Mouse (Mus musculus): ENCODE data around the gene Rbfox1.

Gene Rbfox1

GRCm38 (mm10) chr16:6686076-6686757 lies 801.1 kb downstream of the Rbfox1 start:
- no peak for DNase-seq (ENCODE audit: low spot score)

- no peak for DNase-seq (ENCODE audit: low spot score)
Measured at GRCm38 (mm10) chr16:6704847-6705246, 819.7 kb downstream of the Rbfox1 start.

- no peak for DNase-seq (ENCODE audit: low spot score)
Measured at GRCm38 (mm10) chr16:6712341-6712740, 827.2 kb downstream of the Rbfox1 start.

DNA sequence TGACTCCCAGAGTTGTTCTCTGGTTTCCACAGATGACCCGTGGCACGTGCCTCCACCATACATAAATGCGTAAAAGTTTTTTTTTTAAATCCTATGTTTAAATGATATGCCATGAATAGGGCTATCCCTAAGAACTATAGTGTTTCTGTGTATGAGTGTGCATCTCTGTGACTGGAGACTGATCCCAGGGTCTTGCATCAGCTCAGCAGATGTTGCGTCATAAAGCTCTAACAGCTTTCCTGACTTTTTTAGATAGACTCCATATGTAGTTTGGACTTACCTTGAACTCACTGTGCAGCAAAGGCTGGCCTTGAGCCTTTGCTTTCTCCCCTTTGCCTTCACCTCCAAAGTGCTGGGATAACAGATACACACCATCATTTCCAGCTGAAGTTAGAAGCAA lies 830.1 kb downstream of the Rbfox1 start:
- no peak for DNase-seq (ENCODE audit: low spot score)

DNA sequence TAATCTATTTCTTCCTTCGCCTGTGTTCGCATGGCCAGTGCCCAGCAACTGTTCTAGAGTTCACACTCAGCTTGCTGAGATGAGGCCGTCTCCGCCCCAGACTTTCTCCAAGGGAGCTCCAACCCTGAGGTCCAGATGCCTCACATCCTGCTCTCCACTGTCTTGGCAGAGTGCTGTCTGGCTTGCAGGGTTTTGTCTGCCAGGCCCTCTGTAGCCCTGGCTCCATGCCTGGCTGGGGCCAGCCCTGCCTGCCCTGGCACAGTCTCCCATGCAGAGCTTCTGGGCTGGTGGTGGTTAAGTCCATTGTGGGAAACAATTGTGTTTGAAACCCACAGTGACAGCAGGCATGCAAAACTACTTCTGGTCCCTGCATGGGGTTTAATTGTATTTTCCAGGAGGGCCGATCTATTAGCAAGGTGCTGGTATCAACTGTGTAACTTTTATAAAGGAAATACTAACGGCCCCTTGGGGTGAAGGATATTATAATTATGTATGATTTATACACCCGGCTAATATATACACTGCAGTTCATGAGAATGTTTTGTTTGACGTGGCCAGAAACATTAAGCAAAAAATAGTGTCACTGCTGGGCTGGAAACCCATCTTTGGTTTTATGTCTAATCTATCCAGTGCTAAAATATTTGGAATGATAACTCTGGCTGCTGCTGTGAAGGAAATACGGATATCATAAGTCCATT lies 831.2 kb downstream of the Rbfox1 start:
- DNase-seq (ENCODE audit: low spot score), result no peak

GRCm38 (mm10) chr16:6719027-6719426 lies 833.9 kb downstream of the Rbfox1 start:
- no peak for DNase-seq (ENCODE audit: low spot score)

- DNase-seq (ENCODE audit: low spot score), result no peak
Measured at GRCm38 (mm10) chr16:6732646-6733045, 847.5 kb downstream of the Rbfox1 start.

DNA sequence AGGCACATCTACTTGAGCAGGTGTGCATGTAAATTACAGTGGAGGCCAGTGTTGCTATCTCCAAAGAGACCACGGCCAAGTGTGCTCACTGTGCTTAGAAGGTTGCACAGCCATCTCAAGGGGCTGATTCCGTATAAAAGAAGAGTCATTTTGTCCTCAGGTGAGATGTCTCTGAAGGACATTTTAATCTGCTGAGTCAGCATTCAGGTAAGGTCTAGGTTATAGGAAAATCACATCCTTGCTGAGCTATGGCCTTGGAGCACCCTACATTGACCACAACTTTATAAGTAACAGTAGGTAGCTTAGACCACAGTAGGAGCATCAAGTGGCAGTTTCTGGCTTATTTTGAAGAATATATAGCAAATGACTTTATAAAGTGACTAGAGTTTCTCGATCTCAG lies 848.3 kb downstream of the Rbfox1 start:
- no peak for DNase-seq (ENCODE audit: low spot score)

GRCm38 (mm10) chr16:6736566-6736965 lies 851.4 kb downstream of the Rbfox1 start:
- DNase-seq (ENCODE audit: low spot score), result no peak

DNA sequence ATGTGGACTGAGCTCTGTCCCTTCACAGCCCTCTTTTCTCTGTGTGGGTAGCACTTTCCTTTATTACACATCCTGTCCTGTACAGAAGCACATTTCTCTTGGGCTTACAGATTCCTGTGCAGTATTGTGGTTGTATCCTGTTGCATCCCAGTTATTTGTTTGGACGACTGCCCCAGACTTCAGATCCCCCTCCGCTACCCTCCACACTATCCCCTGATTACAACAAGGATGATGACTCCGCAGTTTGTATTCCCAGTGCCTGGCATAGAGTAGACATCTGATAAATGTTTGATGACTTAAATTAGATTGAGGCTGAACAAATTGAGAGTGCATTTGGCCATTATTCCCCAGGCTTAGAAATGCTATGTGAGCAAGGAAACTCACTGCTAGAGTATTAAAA lies 851.8 kb downstream of the Rbfox1 start:
- DNase-seq (ENCODE audit: low spot score), result no peak

GRCm38 (mm10) chr16:6746116-6746515 lies 861.0 kb downstream of the Rbfox1 start:
- no peak for DNase-seq (ENCODE audit: low spot score)

- no peak for DNase-seq (ENCODE audit: low spot score)
Measured at GRCm38 (mm10) chr16:6750491-6750890, 865.3 kb downstream of the Rbfox1 start.

DNA sequence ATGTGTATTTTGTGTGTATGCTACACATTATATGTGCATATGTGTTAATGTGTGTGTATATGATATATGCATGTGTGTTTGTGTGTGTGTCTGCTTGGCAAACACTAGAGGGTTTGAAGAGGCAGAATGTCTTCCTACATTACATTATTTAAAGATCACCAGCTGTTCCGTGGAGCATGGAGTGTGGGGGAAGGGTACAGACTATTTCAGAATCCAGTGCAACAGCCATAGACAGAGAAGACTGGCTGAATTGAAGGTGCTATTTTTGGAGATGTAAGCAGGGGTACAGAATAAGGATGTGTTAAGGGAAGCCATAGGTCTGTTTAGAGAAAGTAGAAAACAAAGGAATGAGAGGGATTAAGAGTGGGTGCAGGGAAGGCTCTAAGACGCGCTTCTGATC lies 869.7 kb downstream of the Rbfox1 start:
- no peak for DNase-seq (ENCODE audit: low spot score)

DNA sequence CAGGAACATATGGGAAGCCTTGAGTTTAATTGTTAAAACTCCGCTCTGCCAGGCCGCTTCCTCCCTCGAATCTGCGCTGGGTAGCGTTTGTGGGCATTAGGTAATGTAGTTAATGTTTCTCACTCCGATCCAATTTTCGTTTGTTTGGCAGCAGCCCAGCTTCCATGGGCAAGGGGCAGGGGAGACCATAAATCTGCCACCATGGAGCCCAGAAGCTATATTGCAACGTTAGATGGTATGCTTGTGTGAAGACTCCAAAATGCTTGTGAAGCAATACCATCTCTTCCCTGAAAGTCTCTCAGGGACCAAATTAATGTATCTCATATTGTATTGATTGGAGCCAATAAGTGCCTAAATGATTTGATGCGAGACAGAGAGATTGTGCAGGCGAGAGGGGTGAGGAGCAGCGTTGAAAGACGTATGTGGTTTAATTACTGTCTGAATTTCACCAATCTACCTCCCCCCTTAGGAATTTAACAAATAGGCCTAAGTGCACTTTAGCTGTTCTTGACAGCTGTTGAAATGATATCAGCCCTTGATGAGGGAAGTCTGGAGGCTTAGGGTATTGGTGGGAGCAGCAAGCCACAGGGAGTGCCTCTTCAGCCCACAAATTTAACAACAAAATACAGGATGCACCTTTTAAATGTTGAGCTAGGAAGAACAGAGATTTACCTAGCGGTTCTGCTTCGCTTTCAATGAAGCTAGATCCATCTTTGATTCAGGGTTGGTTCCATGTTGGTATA lies 884.5 kb downstream of the Rbfox1 start:
- no peak for DNase-seq (ENCODE audit: low spot score)

DNA sequence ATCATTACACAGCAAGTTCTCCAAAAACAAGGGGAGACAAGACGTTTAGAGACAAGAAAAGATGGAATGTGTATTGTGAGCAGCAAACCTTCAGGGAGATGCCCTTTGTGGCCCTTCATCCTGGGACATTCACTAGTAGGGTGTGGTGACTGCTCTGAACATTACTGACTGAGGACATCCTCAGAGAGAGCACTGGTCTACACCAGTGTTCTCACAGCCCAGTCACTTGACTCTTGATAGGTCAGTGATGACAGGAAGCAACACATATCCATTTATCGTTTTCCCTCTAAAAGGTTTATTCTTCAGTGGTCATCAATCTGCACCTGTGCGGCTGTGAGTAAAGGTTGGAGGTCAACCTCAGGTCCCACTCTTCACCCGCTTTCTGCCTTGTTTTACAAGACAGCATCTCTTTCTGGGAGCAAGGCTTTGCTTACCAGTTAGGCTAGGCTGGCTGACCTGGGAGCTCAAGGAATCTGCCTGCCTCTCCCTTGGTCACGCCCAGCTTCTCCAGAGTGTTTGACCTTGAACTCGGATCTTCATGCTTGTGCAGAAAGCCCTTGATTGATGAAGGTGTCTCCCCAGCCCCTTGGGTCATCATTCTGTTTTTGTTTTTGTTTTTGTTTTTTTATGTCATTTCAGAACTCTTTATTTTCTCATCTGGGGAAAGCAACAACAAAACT lies 892.5 kb downstream of the Rbfox1 start:
- no peak for DNase-seq (ENCODE audit: low spot score)

- no peak for DNase-seq (ENCODE audit: low spot score)
Measured at GRCm38 (mm10) chr16:6784144-6784543, 899.0 kb downstream of the Rbfox1 start.

- no peak for DNase-seq (ENCODE audit: low spot score)
Measured at GRCm38 (mm10) chr16:6785026-6785425, 899.9 kb downstream of the Rbfox1 start.

DNA sequence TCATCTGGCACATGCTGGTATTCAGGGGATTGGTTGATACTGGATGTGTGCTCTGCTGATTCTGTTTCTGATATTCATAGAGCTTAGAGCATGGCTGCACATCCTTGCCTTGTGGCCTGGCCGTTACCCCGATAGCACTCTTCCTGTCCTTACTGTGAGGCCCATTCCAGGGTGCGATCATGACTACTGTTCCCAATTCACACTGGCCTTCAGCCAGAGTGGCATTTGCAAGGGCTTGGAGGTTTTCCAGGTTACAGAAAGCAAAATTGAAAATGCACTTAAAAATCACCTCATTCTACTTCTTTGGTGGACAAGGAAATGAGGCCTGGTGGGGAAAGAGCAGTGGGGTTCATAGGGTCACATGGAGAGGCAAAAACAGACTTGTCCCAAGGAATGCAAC lies 906.1 kb downstream of the Rbfox1 start:
- DNase-seq (ENCODE audit: low spot score), result no peak

DNA sequence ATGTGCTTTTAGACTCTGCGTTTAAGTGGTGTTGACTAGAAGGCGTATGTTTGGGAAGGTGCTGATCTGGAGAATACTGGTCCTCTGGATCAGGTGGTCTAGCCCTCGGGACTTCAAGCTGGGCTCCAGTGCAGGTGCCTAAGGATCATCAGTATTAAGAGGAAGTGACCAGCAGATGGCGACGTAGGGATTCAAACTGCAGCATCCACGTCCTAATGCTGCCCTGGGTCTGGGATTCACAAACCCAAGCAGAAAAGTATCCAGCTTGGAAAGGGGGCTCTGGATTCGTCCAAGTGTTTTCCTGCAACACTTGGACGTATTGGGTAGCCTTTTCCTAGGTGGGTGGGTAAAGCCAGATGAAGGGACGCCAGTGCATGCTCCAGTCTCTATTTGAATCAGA lies 906.5 kb downstream of the Rbfox1 start:
- DNase-seq (ENCODE audit: low spot score), result peak; percentile 20

DNA sequence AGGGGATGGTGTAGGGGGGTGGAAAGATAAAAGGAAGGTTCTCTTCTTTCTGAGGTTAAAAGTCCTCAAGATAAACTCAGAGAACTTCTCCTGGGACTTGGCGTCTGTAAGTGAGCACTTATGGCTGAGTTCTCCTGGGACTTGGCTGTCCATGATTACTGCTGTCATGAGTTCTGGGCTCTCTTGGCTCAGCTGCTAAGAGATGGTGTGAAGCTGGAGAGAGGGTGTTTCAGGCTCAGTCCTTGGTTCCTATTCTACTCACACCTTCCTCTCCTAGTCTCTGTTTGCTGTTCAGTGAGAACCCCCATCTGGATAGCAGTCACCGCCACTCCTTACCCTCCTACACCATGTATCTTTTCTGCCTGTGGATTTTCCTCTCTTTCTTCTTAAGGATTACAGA lies 921.1 kb downstream of the Rbfox1 start:
- no peak for DNase-seq (ENCODE audit: low spot score)

DNA sequence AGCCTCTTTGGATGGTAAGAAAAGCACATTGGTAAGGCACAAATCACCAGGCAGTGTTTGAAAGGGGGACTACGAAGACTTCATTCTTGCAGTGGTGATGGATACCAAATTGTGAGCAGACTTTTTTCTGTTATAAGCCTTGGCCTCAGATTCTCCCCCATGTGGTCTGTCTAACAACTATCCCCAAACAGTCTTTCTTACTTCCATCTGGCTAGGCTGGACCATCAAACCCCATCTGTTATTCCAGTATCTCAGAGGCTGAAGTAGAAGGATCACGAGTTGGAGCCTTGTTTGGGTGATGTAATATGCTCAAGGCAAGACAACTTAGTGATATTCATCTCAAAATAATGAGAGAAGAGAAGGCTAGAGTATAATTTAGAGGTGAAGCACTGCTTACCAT lies 922.7 kb downstream of the Rbfox1 start:
- DNase-seq (ENCODE audit: low spot score), result no peak

GRCm38 (mm10) chr16:6813871-6814270 lies 928.7 kb downstream of the Rbfox1 start:
- no peak for DNase-seq (ENCODE audit: low spot score)

DNA sequence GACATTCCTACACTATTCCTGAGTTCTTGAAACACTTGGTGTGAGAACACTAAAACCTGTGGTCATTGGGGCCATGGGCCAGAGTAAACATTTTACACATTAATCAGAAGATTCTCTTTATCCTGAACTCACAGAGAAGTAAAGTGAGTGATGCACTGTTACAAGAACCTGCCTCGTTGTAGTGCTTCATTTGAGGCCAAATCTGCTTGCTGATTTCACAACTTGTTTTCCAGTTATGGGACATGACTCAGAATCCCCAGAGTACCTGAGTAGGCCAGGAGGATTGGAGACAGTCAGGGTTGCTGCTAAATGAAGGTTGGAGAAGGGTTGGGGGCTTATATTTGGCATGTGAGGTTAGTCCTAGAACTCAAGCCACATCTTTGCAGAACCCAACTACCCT lies 936.6 kb downstream of the Rbfox1 start:
- DNase-seq (ENCODE audit: low spot score), result no peak

Measured in urinary bladder, postnatal 25 days (tissue).